Mouse (Mus musculus): ENCODE measurements around the gene Tbc1d30. TPM values are rescaled to one million over a fixed set of nuclear protein-coding genes. Genes with fewer than 3 reads are reported as not detected.
A peak's percentile ranks its signal among the peaks of the same experiment; 100 is the strongest.

Tbc1d30 gene
- 0.51 and 0.59 TPM in 2 replicates for total RNA-seq (2015)
- 1.3 TPM in 1 of 2 replicates, not detected in the other for total RNA-seq (2017)

DNA sequence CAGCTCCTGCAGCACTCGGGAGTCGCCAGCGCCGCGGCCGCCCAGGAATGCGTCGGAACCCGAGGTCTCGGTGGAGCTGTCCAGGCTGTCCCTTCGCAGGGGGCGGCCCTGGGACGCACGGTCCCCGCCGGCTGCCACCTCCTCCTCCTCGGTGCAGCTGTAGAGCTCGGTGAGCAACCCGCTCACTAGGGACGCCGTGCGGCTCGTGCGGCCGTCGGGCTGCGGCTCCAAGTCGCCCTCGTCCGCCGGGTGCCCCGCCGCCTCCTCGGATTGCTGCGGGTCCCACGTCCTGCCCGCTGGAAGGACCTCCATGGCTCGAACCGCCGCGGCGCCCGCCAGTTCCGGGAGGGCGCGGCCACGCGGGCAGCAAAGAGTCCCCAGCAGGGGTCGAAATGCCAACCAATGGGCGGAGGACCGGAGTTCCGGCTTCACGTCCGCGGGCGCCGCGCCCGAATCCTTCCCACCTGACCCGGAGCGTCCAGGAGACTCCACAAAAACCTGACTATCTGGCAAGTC is at the start of gene Tbc1d30:
Gene Tbc1d30 (minus strand): TSS at position 213 of the 516 bp plus-strand sequence.
- peak; percentile 83 for ATAC-seq (replicated peaks; ENCODE audit: poor library complexity)

- 0 out of 2 replicates have a peak, but pooled peaks have one; percentile 6 for ATAC-seq (replicated peaks; ENCODE audit: poor library complexity)
Measured at GRCm38 (mm10) chr10:121398599-121398998, 47.5 kb upstream of the Tbc1d30 start.

GRCm38 (mm10) chr10:121395542-121396176 is 44.6 kb upstream of the Tbc1d30 start:
- ATAC-seq (replicated peaks; ENCODE audit: poor library complexity) = no peak

DNA sequence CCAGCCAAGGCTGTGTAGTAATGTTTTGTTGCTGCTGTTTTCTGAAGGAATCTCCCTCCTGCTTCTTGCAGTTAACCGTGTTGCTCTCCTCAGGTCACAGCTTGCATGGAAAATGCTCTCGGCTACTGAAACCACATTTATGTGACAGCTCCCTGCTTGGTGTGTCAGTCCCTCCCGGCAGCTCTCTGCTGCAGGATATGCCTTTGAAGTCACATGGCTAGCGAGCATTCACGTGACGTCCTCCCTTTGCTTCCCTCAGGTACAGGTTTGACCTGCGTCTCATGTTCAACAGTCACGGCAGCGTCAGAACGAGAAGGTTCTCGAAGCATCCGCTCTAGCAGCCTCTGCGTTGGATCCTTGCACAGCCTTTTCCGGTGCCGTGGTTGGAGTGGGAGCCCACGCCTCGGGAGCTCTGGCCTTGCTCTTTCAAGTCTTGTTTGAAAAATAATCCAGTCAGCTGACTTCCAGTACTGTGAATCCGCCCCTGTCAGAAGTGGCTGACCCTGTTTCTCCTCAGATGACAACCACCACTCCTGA is 43.8 kb upstream of the Tbc1d30 start:
- ATAC-seq (replicated peaks; ENCODE audit: poor library complexity) = no peak

GRCm38 (mm10) chr10:121394270-121394669 is 43.2 kb upstream of the Tbc1d30 start:
- ATAC-seq (replicated peaks; ENCODE audit: poor library complexity) = no peak

DNA sequence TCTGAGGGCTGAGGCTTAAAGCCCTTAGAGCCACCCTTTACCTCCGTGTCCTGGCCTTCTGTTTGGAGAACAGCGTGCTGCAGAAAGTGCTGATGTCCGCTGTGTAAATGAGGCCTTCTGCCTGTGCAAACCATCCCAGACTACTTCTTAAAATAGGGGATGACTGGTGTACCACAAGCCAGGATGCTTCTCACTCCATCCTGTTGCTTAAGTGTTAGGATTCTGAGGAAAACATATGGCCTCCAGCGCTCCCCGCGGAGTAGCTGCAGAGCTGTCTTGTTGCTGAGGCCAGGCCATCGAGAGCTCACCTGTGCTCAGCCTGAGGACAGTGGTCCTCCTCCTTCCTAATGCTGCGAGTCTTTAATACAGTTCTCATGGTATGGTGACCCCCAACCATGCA is 40.8 kb upstream of the Tbc1d30 start:
- no peak for ATAC-seq (replicated peaks; ENCODE audit: poor library complexity)

GRCm38 (mm10) chr10:121390602-121391001 is 39.5 kb upstream of the Tbc1d30 start:
- no peak for ATAC-seq (replicated peaks; ENCODE audit: poor library complexity)

DNA sequence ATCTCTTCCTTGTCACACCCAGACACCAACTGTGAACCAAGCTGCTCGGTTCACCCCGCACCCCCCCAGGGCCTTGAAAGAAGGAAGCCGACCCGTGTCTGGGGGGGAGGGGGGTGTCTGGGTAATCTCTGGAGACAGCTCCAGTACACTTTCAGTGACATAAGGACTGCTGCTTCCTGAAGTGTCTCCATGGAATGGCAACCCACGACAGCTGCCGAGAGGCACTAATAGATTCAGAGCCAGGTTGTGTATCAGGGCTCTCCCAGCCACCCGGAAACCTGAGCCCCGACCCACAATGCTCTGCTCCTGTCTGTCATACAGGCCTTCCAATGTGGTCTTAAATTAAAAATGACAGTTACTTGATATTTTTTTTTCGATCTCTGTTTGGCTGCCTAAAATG is 35.3 kb upstream of the Tbc1d30 start:
- ATAC-seq (replicated peaks; ENCODE audit: poor library complexity) = no peak

DNA sequence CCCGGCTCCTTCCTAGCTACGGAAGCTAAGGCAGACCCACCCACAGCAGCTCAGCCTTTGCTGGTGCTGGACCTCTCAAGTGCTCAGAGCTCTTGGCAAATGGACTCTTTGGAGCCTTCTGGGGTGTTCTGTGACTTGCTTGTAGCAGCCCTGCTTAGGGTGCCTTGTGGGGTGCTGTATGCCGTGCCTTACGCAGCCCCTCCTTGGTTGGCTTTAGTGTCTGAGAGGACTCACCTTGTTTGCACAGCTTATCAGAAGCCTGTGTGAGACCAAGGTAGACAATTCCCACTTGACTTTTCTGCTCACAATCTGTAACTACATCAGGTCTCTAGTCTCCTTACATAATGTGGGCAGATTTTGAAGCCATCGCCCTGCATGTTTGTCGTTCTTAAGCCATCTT is 34.6 kb upstream of the Tbc1d30 start:
- ATAC-seq (replicated peaks; ENCODE audit: poor library complexity) = no peak

GRCm38 (mm10) chr10:121384710-121385109 is 33.6 kb upstream of the Tbc1d30 start:
- no peak for ATAC-seq (replicated peaks; ENCODE audit: poor library complexity)

GRCm38 (mm10) chr10:121381280-121381679 is 30.2 kb upstream of the Tbc1d30 start:
- ATAC-seq (replicated peaks; ENCODE audit: poor library complexity) = no peak

GRCm38 (mm10) chr10:121379387-121379786 is 28.3 kb upstream of the Tbc1d30 start:
- no peak for ATAC-seq (replicated peaks; ENCODE audit: poor library complexity)

- no peak for ATAC-seq (replicated peaks; ENCODE audit: poor library complexity)
Measured at GRCm38 (mm10) chr10:121376530-121377271, 25.6 kb upstream of the Tbc1d30 start.

GRCm38 (mm10) chr10:121375649-121376493 is 24.8 kb upstream of the Tbc1d30 start:
- ATAC-seq (replicated peaks; ENCODE audit: poor library complexity) = no peak

DNA sequence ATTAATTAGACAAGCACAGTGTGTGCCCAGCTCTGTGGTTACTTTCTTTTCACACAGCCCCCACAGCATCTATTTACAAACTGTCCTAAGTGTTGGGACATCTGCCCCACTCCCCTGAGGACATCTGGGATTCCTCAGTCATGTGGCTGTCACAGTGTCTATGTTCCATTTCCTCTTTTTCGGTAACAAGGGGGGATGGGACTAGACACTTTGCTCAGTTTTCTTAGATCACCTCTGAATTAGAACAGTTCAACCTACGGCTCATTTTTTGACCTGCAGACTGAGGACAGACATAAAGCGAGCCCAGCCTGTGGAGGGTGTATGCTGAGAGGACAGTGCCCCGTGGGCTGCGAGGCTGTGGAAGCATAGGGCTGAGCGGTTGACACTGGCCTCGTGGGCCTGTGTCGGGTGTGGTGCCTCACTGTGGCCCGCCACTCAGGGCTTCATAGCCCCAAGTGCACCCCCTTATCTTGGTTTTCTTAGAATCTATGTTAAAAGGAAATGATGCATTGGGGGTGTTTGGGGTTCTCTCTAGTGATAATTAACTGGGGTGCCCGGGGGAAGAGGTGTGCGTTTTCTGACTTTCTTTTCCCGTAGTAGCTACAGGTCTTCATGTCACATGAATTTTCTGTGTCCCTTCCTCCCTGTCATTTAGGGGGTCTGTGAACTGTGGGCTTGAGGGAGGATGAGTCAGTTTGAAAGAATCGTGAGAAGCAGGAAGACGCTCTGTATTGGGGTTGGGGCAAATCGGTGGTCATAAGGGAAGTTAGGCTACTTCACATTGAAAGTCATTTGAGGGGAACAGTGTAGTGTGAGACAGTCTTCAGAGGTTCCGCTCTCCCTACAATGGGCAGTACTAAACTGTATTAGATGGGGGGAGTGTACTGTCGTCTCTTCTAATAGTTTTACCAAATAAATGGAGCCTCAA is 23.9 kb upstream of the Tbc1d30 start:
- ATAC-seq (replicated peaks; ENCODE audit: poor library complexity) = peak; percentile 81

- ATAC-seq (replicated peaks; ENCODE audit: poor library complexity) = no peak
Measured at GRCm38 (mm10) chr10:121374013-121374412, 22.9 kb upstream of the Tbc1d30 start.

GRCm38 (mm10) chr10:121370777-121371176 is 19.7 kb upstream of the Tbc1d30 start:
- no peak for ATAC-seq (replicated peaks; ENCODE audit: poor library complexity)

- ATAC-seq (replicated peaks; ENCODE audit: poor library complexity) = peak; percentile 37
Measured at GRCm38 (mm10) chr10:121368783-121369465, 17.8 kb upstream of the Tbc1d30 start.

DNA sequence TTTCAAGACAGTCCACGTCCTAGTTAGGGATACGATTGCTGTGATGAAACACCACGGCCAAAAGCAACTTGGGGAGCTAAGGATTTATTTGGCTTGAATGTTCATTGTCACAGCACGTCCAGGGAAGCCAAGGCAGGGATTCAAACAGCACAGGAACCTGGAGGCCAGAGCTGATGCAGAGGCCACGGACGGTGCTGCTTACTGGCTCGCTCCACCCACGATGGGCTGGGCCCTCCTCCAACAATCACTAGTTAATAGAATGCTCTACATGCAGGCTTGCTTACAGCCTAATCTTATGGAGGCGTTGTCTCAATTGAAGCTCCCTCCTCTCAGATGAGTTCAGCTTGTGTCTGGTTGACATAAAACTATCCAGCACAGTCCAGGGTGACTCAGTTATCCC is 16.7 kb upstream of the Tbc1d30 start:
- no peak for ATAC-seq (replicated peaks; ENCODE audit: poor library complexity)

All from megakaryocyte progenitor cell, adult 5-6 weeks (primary cell).